Mouse (Mus musculus) intestine, postnatal 0 days (tissue): ENCODE measurements at regions not wholly inside any gene's neighbourhood (a gene's known extent, or its start where the extent isn't known, plus 50 kb on each side); places are given as distances from the start of the nearest gene placed in this dataset.

Source experiments
- ATAC-seq: fragments of 200-750 bp; cut with Nextera tagmentation; 2 replicates; pipeline ENCODE4 v1.8.0; 2017; ENCODE audit warnings: mild to moderate bottlenecking, moderate TSS enrichment, moderate library complexity
- H3K27ac ChIP-seq: fragments of 300-500 bp; sonication (generic); 2 replicates; pipeline ENCODE4 v1.5.1; 2014; ENCODE audit warnings: mild to moderate bottlenecking, low read depth, low read length, moderate library complexity
- H3K27me3 ChIP-seq: fragments of 300-500 bp; sonication (generic); replicated peaks from 2 replicates; pipeline ENCODE4 v1.6.1; 2014; ENCODE audit warnings: low read length, mixed read lengths; ENCODE audit not compliant: control insufficient read depth, insufficient read depth
- H3K36me3 ChIP-seq: fragments of 300-500 bp; sonication (generic); 2 replicates; pipeline ENCODE4 v1.6.1; 2014; ENCODE audit warnings: mild to moderate bottlenecking, moderate library complexity; ENCODE audit not compliant: control insufficient read depth, insufficient read depth
- H3K4me1 ChIP-seq: fragments of 300-500 bp; sonication (generic); replicated peaks from 2 replicates; pipeline ENCODE4 v1.6.1; 2014; ENCODE audit warnings: antibody characterized with exemption, low read length, mixed read lengths; ENCODE audit not compliant: control insufficient read depth, insufficient read depth
- H3K4me2 ChIP-seq: fragments of 300-500 bp; sonication (generic); replicated peaks from 2 replicates; pipeline ENCODE4 v1.6.1; 2014; ENCODE audit warnings: low read depth, mild to moderate bottlenecking, moderate library complexity
- H3K4me3 ChIP-seq: fragments of 300-500 bp; sonication (generic); 2 replicates; pipeline ENCODE4 v1.5.1; 2014; ENCODE audit warnings: low read depth, low read length
- H3K9ac ChIP-seq: fragments of 300-500 bp; sonication (generic); 2 replicates; pipeline ENCODE4 v1.6.1; 2014; ENCODE audit warnings: mild to moderate bottlenecking, low read depth, low read length
- H3K9me3 ChIP-seq: fragments of 300-500 bp; sonication (generic); 2 replicates; pipeline ENCODE4 v1.6.1; 2016; ENCODE audit warnings: mixed run types; ENCODE audit not compliant: control insufficient read depth
- CTCF ChIP-seq: sonication (generic); IDR thresholded peaks from 2 replicates; pipeline ENCODE4 v1.5.1; 2016; ENCODE audit warnings: low read depth, mild to moderate bottlenecking, control low read depth, antibody characterized with exemption, moderate library complexity
- WGBS: fragments of 180-500 bp; shearing (Covaris S2); extraction: QIAGEN DNeasy Blood & Tissue Kit; methylation state at CpG from one replicate; pipeline ENCODE4 v1.1.7; 2014; 5-methylcytosine and 5-hydroxymethylcytosine counted together

- Histone ChIP-seq H3K4me3 (no peak overlapping the region), H3K9ac (no peak overlapping the region), H3K27me3 (no peaks in the 10 kb centered on the region), H3K4me2 (no peak overlapping the region), H3K27ac (no peak overlapping the region), H3K36me3 (no peaks in the 10 kb centered on the region), H3K4me1 (no peaks in the 10 kb centered on the region), H3K9me3 (no peaks in the 10 kb centered on the region)
- peak; percentile 65 for TF ChIP-seq CTCF
- no peak for ATAC-seq
- 43% methylated on average over 8 of the region's 8 CpGs for WGBS
Measured at GRCm38 (mm10) chr4:152663482-152663881, 185.8 kb upstream of the Kcnab2 start.

- no peak for TF ChIP-seq CTCF
- 92% methylated on average over 12 of the region's 12 CpGs for WGBS
Measured at GRCm38 (mm10) chr4:152663069-152663468, 185.4 kb upstream of the Kcnab2 start.

GRCm38 (mm10) chr4:152662439-152662838 lies 184.8 kb upstream of the Kcnab2 start:
- Histone ChIP-seq H3K27me3 (no peaks in the 10 kb centered on the region), H3K4me2 (no peak overlapping the region), H3K9me3 (no peaks in the 10 kb centered on the region), H3K9ac (no peak overlapping the region), H3K4me3 (no peak overlapping the region), H3K4me1 (no peaks in the 10 kb centered on the region), H3K27ac (no peak overlapping the region), H3K36me3 (no peaks in the 10 kb centered on the region)
- no peak for TF ChIP-seq CTCF
- no peak for ATAC-seq
- WGBS, result 86% methylated on average over 11 of the region's 11 CpGs

More at GRCm38 (mm10) chr4:152663069-152663468, 185.4 kb upstream of the Kcnab2 start:
- H3K9ac ChIP-seq, result no peak overlapping the region
- H3K4me3 ChIP-seq, result no peak overlapping the region
- H3K4me1 ChIP-seq, result no peaks in the 10 kb centered on the region
- no peaks in the 10 kb centered on the region for H3K9me3 ChIP-seq
- no peak overlapping the region for H3K27ac ChIP-seq
- no peaks in the 10 kb centered on the region for H3K27me3 ChIP-seq
- no peak for ATAC-seq
- H3K4me2 ChIP-seq, result no peak overlapping the region
- H3K36me3 ChIP-seq, result no peaks in the 10 kb centered on the region

- H3K9me3 ChIP-seq, result no peaks in the 10 kb centered on the region
- no peaks in the 10 kb centered on the region for H3K27me3 ChIP-seq
- no peaks in the 10 kb centered on the region for H3K36me3 ChIP-seq
- WGBS, result 63% methylated on average over 8 of the region's 8 CpGs
- H3K4me1 ChIP-seq, result no peaks in the 10 kb centered on the region
- no peak for ATAC-seq
- H3K27ac ChIP-seq, result no peak overlapping the region
- no peak for TF ChIP-seq CTCF
- no peak overlapping the region for H3K4me3 ChIP-seq
- no peak overlapping the region for H3K9ac ChIP-seq
- H3K4me2 ChIP-seq, result no peak overlapping the region
Measured at GRCm38 (mm10) chr4:152650198-152650597, 172.5 kb upstream of the Kcnab2 start.

- Histone ChIP-seq H3K9ac (no peak overlapping the region), H3K27ac (no peak overlapping the region), H3K4me2 (no peak overlapping the region), H3K4me3 (no peak overlapping the region), H3K4me1 (no peaks in the 10 kb centered on the region), H3K9me3 (no peaks in the 10 kb centered on the region), H3K36me3 (no peaks in the 10 kb centered on the region), H3K27me3 (no peaks in the 10 kb centered on the region)
- 49% methylated on average over 7 of the region's 7 CpGs for WGBS
- TF ChIP-seq CTCF, result peak; percentile 68
- ATAC-seq, result no peak
Measured at GRCm38 (mm10) chr4:152647620-152648019, 169.9 kb upstream of the Kcnab2 start.

GRCm38 (mm10) chr4:152647084-152647483 lies 169.4 kb upstream of the Kcnab2 start:
- no peak for ATAC-seq
- H3K27me3 ChIP-seq, result no peaks in the 10 kb centered on the region
- no peaks in the 10 kb centered on the region for H3K4me1 ChIP-seq
- no peak overlapping the region for H3K4me3 ChIP-seq
- 88% methylated on average over 14 of the region's 14 CpGs for WGBS
- no peak for TF ChIP-seq CTCF
- H3K9me3 ChIP-seq, result no peaks in the 10 kb centered on the region
- no peak overlapping the region for H3K9ac ChIP-seq
- H3K4me2 ChIP-seq, result no peak overlapping the region
- H3K27ac ChIP-seq, result no peak overlapping the region
- H3K36me3 ChIP-seq, result no peaks in the 10 kb centered on the region

GRCm38 (mm10) chr4:152637088-152637487 lies 159.4 kb upstream of the Kcnab2 start:
- Histone ChIP-seq H3K4me3 (no peak overlapping the region), H3K9me3 (no peaks in the 10 kb centered on the region), H3K9ac (no peak overlapping the region), H3K4me1 (no peaks in the 10 kb centered on the region), H3K27me3 (no peaks in the 10 kb centered on the region), H3K4me2 (no peak overlapping the region), H3K27ac (no peak overlapping the region), H3K36me3 (no peaks in the 10 kb centered on the region)
- ATAC-seq, result no peak
- WGBS, result 66% methylated on average over 6 of the region's 6 CpGs
- TF ChIP-seq CTCF, result no peak
